Mouse (Mus musculus) splenic B cell, adult 2 months (primary cell): ENCODE measurements at regions not wholly inside any gene's neighbourhood (a gene's known extent, or its start where the extent isn't known, plus 50 kb on each side); places are given as distances from the start of the nearest gene placed in this dataset.

ENCODE experiments used
- DNase-seq: peaks from one replicate; pipeline ENCODE4 v3.0.0-alpha.2; 2011; ENCODE audit warnings: low read depth, low spot score
- H3K27me3 ChIP-seq: 2 replicates; pipeline ENCODE4 v1.6.1; 2012; ENCODE audit warnings: mild to moderate bottlenecking, low read length, moderate library complexity, mixed read lengths; ENCODE audit not compliant: control insufficient read depth, poor library complexity, insufficient read depth, severe bottlenecking
- H3K36me3 ChIP-seq: 2 replicates; pipeline ENCODE4 v1.6.1; 2012; ENCODE audit warnings: mild to moderate bottlenecking, low read length, moderate library complexity, mixed read lengths; ENCODE audit not compliant: control insufficient read depth, poor library complexity, insufficient read depth, severe bottlenecking

GRCm38 (mm10) chr13:51313129-51313850 is 95.1 kb upstream of the S1pr3 start:
- H3K36me3 ChIP-seq, result no peaks in the 10 kb centered on the region
- DNase-seq, result no peak

GRCm38 (mm10) chr13:51314541-51314977 is 93.9 kb upstream of the S1pr3 start:
- Histone ChIP-seq H3K27me3 (no peaks in the 10 kb centered on the region), H3K36me3 (no peaks in the 10 kb centered on the region)
- DNase-seq, result no peak

More at GRCm38 (mm10) chr13:51313129-51313850, 95.1 kb upstream of the S1pr3 start:
- H3K27me3 ChIP-seq, result no peaks in the 10 kb centered on the region

- Histone ChIP-seq H3K27me3 (no peaks in the 10 kb centered on the region), H3K36me3 (no peaks in the 10 kb centered on the region)
- peak; percentile 70 for DNase-seq
Measured at GRCm38 (mm10) chr13:51315008-51315778, 93.2 kb upstream of the S1pr3 start.

- H3K27me3 ChIP-seq, result no peaks in the 10 kb centered on the region
- DNase-seq, result no peak
- H3K36me3 ChIP-seq, result no peaks in the 10 kb centered on the region
Measured at GRCm38 (mm10) chr13:51315779-51316041, 92.7 kb upstream of the S1pr3 start.

GRCm38 (mm10) chr13:51323058-51323715 is 85.3 kb upstream of the S1pr3 start:
- H3K27me3 ChIP-seq, result no peaks in the 10 kb centered on the region

GRCm38 (mm10) chr13:51324714-51325113 is 83.7 kb upstream of the S1pr3 start:
- Histone ChIP-seq H3K27me3 (no peaks in the 10 kb centered on the region), H3K36me3 (no peaks in the 10 kb centered on the region)
- DNase-seq, result no peak

More at GRCm38 (mm10) chr13:51323058-51323715, 85.3 kb upstream of the S1pr3 start:
- no peak for DNase-seq
- H3K36me3 ChIP-seq, result no peaks in the 10 kb centered on the region

GRCm38 (mm10) chr13:51325298-51325697 is 83.1 kb upstream of the S1pr3 start:
- H3K36me3 ChIP-seq, result no peaks in the 10 kb centered on the region

GRCm38 (mm10) chr13:51326128-51326527 is 82.3 kb upstream of the S1pr3 start:
- DNase-seq, result no peak
- H3K36me3 ChIP-seq, result no peaks in the 10 kb centered on the region
- H3K27me3 ChIP-seq, result no peaks in the 10 kb centered on the region

More at GRCm38 (mm10) chr13:51325298-51325697, 83.1 kb upstream of the S1pr3 start:
- peak; percentile 38 for DNase-seq
- H3K27me3 ChIP-seq, result no peaks in the 10 kb centered on the region

- no peak for DNase-seq
- H3K36me3 ChIP-seq, result no peaks in the 10 kb centered on the region
- H3K27me3 ChIP-seq, result no peaks in the 10 kb centered on the region
Measured at GRCm38 (mm10) chr13:51328131-51328970, 80.1 kb upstream of the S1pr3 start.

- no peaks in the 10 kb centered on the region for H3K27me3 ChIP-seq
- DNase-seq, result no peak
- no peaks in the 10 kb centered on the region for H3K36me3 ChIP-seq
Measured at GRCm38 (mm10) chr13:51328971-51329346, 79.5 kb upstream of the S1pr3 start.

- Histone ChIP-seq H3K36me3 (no peaks in the 10 kb centered on the region), H3K27me3 (no peaks in the 10 kb centered on the region)
- DNase-seq, result no peak
Measured at GRCm38 (mm10) chr13:51329717-51330116, 78.7 kb upstream of the S1pr3 start.

GRCm38 (mm10) chr13:51332271-51332670 is 76.2 kb upstream of the S1pr3 start:
- H3K36me3 ChIP-seq, result no peaks in the 10 kb centered on the region
- H3K27me3 ChIP-seq, result no peaks in the 10 kb centered on the region
- DNase-seq, result no peak

- DNase-seq, result no peak
- no peaks in the 10 kb centered on the region for H3K27me3 ChIP-seq
- no peaks in the 10 kb centered on the region for H3K36me3 ChIP-seq
Measured at GRCm38 (mm10) chr13:51333481-51333880, 75.0 kb upstream of the S1pr3 start.

- H3K27me3 ChIP-seq, result no peaks in the 10 kb centered on the region
- H3K36me3 ChIP-seq, result no peaks in the 10 kb centered on the region
- DNase-seq, result no peak
Measured at GRCm38 (mm10) chr13:51336726-51337125, 71.7 kb upstream of the S1pr3 start.
